Mouse (Mus musculus): ENCODE measurements around the gene Fank1.

GRCm38 (mm10) chr7:133751163-133751562 is 25.5 kb upstream of the Fank1 start:
- TF ChIP-seq POLR2A (IDR thresholded peaks at IDR 0.05; ENCODE audit: insufficient read length, low read depth) = no peak
- TF ChIP-seq E2F4 (IDR thresholded peaks at IDR 0.05; ENCODE audit: insufficient read depth) = no peak
- TF ChIP-seq USF1 (IDR thresholded peaks at IDR 0.05; ENCODE audit: low read depth) = no peak
- no peak for TF ChIP-seq MAX (IDR thresholded peaks at IDR 0.05; ENCODE audit: low read depth)
- no peak for TF ChIP-seq POLR2AphosphoS2 (IDR thresholded peaks at IDR 0.05; ENCODE audit: insufficient read length, low read depth)

Measured in myocyte (in vitro differentiated cells).